In genomic region chr2:178413481-178414260, GRCm38 (mm10) we compare ENCODE assay signal across 8 mouse cellular contexts. TPM values are rescaled to one million over a fixed set of nuclear protein-coding genes. Genes with fewer than 3 reads are reported as not detected.
DNase-seq lines count a peak whose midpoint lies in the region; ATAC-seq and TF ChIP-seq lines count a peak whose summit lies in the region.

No protein-coding gene starts in this region.

- peak; percentile 29; the same call in 1 of the 2 replicates for ATAC-seq in kidney, embryonic 16.5 days (ENCODE audit: low FRiP score, low TSS enrichment)
- ATAC-seq in forebrain, embryonic 14.5 days: peak; percentile 19; the same call in 1 of the 2 replicates
- ATAC-seq in hindbrain, embryonic 14.5 days (ENCODE audit: low FRiP score): peak; percentile 28
- no peak; the same call in 1 of the 2 replicates for ATAC-seq in limb, embryonic 15.5 days (ENCODE audit: insufficient number of reproducible peaks, low FRiP score, low TSS enrichment, low read depth)

- peaks cover 26% of the 10 kb centered on the region; the same call in 1 of the 2 replicates for H3K4me1 ChIP-seq in kidney, embryonic 16.5 days (ENCODE audit: insufficient read depth, low read length)
- no peaks in the 10 kb centered on the region for H3K4me1 ChIP-seq in bone marrow macrophage, adult 2 months (ENCODE audit: control insufficient read depth, insufficient read depth, low read length)
- H3K4me1 ChIP-seq in forebrain, embryonic 14.5 days (ENCODE audit: control insufficient read depth, insufficient read depth, low read length): peaks cover 8% of the 10 kb centered on the region
- peaks cover 16% of the 10 kb centered on the region; the same call in 1 of the 2 replicates for H3K4me1 ChIP-seq in hindbrain, embryonic 14.5 days (replicated peaks; ENCODE audit: control insufficient read depth, insufficient read depth, low read length)
- H3K4me1 ChIP-seq in limb, embryonic 15.5 days: peaks cover 22% of the 10 kb centered on the region

- H3K9ac ChIP-seq in kidney, embryonic 16.5 days (replicated peaks; ENCODE audit: low read length): peak overlapping the region; percentile 72
- H3K9ac ChIP-seq in forebrain, embryonic 14.5 days (ENCODE audit: low read length): peak overlapping the region; percentile 64
- H3K9ac ChIP-seq in hindbrain, embryonic 14.5 days: peak overlapping the region; percentile 68
- peak overlapping the region; percentile 44 for H3K9ac ChIP-seq in limb, embryonic 15.5 days

- 0 out of 2 replicates have a peak, but pooled peaks cover 3% of the 10 kb centered on the region for H3K27me3 ChIP-seq in kidney, embryonic 16.5 days (ENCODE audit: insufficient read depth, low read length)
- peaks cover 10% of the 10 kb centered on the region for H3K27me3 ChIP-seq in forebrain, embryonic 14.5 days (replicated peaks; ENCODE audit: control insufficient read depth, insufficient read depth, low read length)
- no peaks in the 10 kb centered on the region for H3K27me3 ChIP-seq in hindbrain, embryonic 14.5 days (ENCODE audit: control insufficient read depth, insufficient read depth, low read length)
- H3K27me3 ChIP-seq in limb, embryonic 15.5 days: peaks cover 20% of the 10 kb centered on the region

- peak overlapping the region; percentile 58 for H3K4me3 ChIP-seq in kidney, embryonic 16.5 days (ENCODE audit: low read length)
- peak overlapping the region; percentile 65 for H3K4me3 ChIP-seq in bone marrow macrophage, adult 2 months (ENCODE audit: insufficient read depth, low read length)
- H3K4me3 ChIP-seq in forebrain, embryonic 14.5 days (ENCODE audit: low read depth, low read length): peak overlapping the region; percentile 59
- H3K4me3 ChIP-seq in hindbrain, embryonic 14.5 days (replicated peaks; ENCODE audit: low read length): peak overlapping the region; percentile 53
- H3K4me3 ChIP-seq in limb, embryonic 15.5 days: peak overlapping the region; percentile 57

- no peak for TF ChIP-seq POLR2A in bone marrow macrophage, adult 2 months (IDR thresholded peaks at IDR 0.05; ENCODE audit: borderline replicate concordance, low read depth, low read length)

- peak overlapping the region; percentile 93 for H3K4me2 ChIP-seq in kidney, embryonic 16.5 days (replicated peaks; ENCODE audit: low read depth, low read length)
- peak overlapping the region; percentile 98 for H3K4me2 ChIP-seq in forebrain, embryonic 14.5 days (ENCODE audit: low read length)
- H3K4me2 ChIP-seq in hindbrain, embryonic 14.5 days (replicated peaks): peak overlapping the region; percentile 97
- peak overlapping the region; percentile 99 for H3K4me2 ChIP-seq in limb, embryonic 15.5 days

- no peaks in the 10 kb centered on the region for H3K9me3 ChIP-seq in kidney, embryonic 16.5 days (ENCODE audit: low read length)
- no peaks in the 10 kb centered on the region for H3K9me3 ChIP-seq in forebrain, embryonic 14.5 days (replicated peaks; ENCODE audit: control insufficient read depth, low read length)
- no peaks in the 10 kb centered on the region for H3K9me3 ChIP-seq in hindbrain, embryonic 14.5 days (ENCODE audit: control insufficient read depth, low read length)
- H3K9me3 ChIP-seq in limb, embryonic 15.5 days: no peaks in the 10 kb centered on the region

- no peak overlapping the region for H3K27ac ChIP-seq in kidney, embryonic 16.5 days (ENCODE audit: low read length)
- H3K27ac ChIP-seq in bone marrow macrophage, adult 2 months (ENCODE audit: insufficient read depth, low read depth, low read length): no peak overlapping the region
- no peak overlapping the region for H3K27ac ChIP-seq in forebrain, embryonic 14.5 days (ENCODE audit: low read depth, low read length)
- peak overlapping the region; percentile 72 for H3K27ac ChIP-seq in hindbrain, embryonic 14.5 days
- H3K27ac ChIP-seq in limb, embryonic 15.5 days: no peak overlapping the region

- peaks cover 5% of the 10 kb centered on the region; the same call in 1 of the 2 replicates for H3K36me3 ChIP-seq in kidney, embryonic 16.5 days (ENCODE audit: insufficient read depth, low read length)
- H3K36me3 ChIP-seq in forebrain, embryonic 14.5 days (ENCODE audit: control insufficient read depth, insufficient read depth, low read length): no peaks in the 10 kb centered on the region
- 0 out of 2 replicates have a peak, but pooled peaks cover 4% of the 10 kb centered on the region for H3K36me3 ChIP-seq in hindbrain, embryonic 14.5 days (replicated peaks; ENCODE audit: control insufficient read depth, insufficient read depth)
- H3K36me3 ChIP-seq in limb, embryonic 15.5 days: no peaks in the 10 kb centered on the region

- 16% methylated on average over 75 of the region's 75 CpGs for WGBS in kidney, embryonic 16.5 days
- 16% methylated on average over 75 of the region's 75 CpGs for WGBS in forebrain, embryonic 14.5 days
- 13% methylated on average over 75 of the region's 75 CpGs for WGBS in hindbrain, embryonic 14.5 days
- WGBS in limb, embryonic 15.5 days: 15% methylated on average over 75 of the region's 75 CpGs

- no peak for TF ChIP-seq CTCF in bone marrow macrophage, adult 2 months (IDR thresholded peaks at IDR 0.05; ENCODE audit: low read depth, low read length)

- DNase-seq in kidney, postnatal 14 days: no peak
- no peak for DNase-seq in forebrain, embryonic 14.5 days (ENCODE audit: low spot score)
- DNase-seq in hindbrain, embryonic 14.5 days (ENCODE audit: low spot score): no peak
- DNase-seq in right cerebral cortex, postnatal 4 days: peak; percentile 37
- DNase-seq in spleen, adult 12 weeks (ENCODE audit: low spot score): no peak

RNA-seq across cellular contexts. Expression of gene Ppp1r3d, which starts 0.6 kb away (rescaled TPM):
- 2.9 and 3.0 TPM in 2 replicates for polyA plus RNA-seq in kidney, embryonic 16.5 days (2015; fragmentation: Nextera tagmentation; extraction: Ambion mirVana)
- polyA plus RNA-seq in bone marrow macrophage, adult 2 months (2012; ENCODE audit: insufficient read depth, insufficient read length, missing spikeins): 1.9 and 2.2 TPM in 2 replicates
- polyA plus RNA-seq in forebrain, embryonic 14.5 days (2014; fragmentation: Nextera tagmentation; extraction: Ambion mirVana): 1.1 and 1.8 TPM in 2 replicates
- polyA plus RNA-seq in hindbrain, embryonic 14.5 days (2014; fragmentation: Nextera tagmentation; extraction: Ambion mirVana): 5.0 and 7.0 TPM in 2 replicates
- polyA plus RNA-seq in limb, embryonic 15.5 days (2015; fragmentation: Nextera tagmentation; extraction: Ambion mirVana): 4.1 and 5.7 TPM in 2 replicates

RNA-seq across cellular contexts. Expression of gene Fam217b, which starts 0.7 kb away (rescaled TPM):
- polyA plus RNA-seq in kidney, embryonic 16.5 days (2015; fragmentation: Nextera tagmentation; extraction: Ambion mirVana): 5.3 and 5.6 TPM in 2 replicates
- polyA plus RNA-seq in bone marrow macrophage, adult 2 months (2012; ENCODE audit: insufficient read depth, insufficient read length, missing spikeins): 4.8 and 5.1 TPM in 2 replicates
- 3.9 and 4.3 TPM in 2 replicates for polyA plus RNA-seq in forebrain, embryonic 14.5 days (2014; fragmentation: Nextera tagmentation; extraction: Ambion mirVana)
- polyA plus RNA-seq in hindbrain, embryonic 14.5 days (2014; fragmentation: Nextera tagmentation; extraction: Ambion mirVana): 15.1 and 17.1 TPM in 2 replicates
- polyA plus RNA-seq in limb, embryonic 15.5 days (2015; fragmentation: Nextera tagmentation; extraction: Ambion mirVana): 3.9 and 4.4 TPM in 2 replicates

RNA-seq across cellular contexts. Expression of gene Sycp2, which starts 6.2 kb away (rescaled TPM):
- polyA plus RNA-seq in kidney, embryonic 16.5 days (2015; fragmentation: Nextera tagmentation; extraction: Ambion mirVana): 0.04 TPM in 1 of 2 replicates, not detected in the other
- 0.21 TPM in 1 of 2 replicates, not detected in the other for polyA plus RNA-seq in bone marrow macrophage, adult 2 months (2012; ENCODE audit: insufficient read depth, insufficient read length, missing spikeins)
- polyA plus RNA-seq in forebrain, embryonic 14.5 days (2014; fragmentation: Nextera tagmentation; extraction: Ambion mirVana): 0.09 and 0.14 TPM in 2 replicates
- polyA plus RNA-seq in hindbrain, embryonic 14.5 days (2014; fragmentation: Nextera tagmentation; extraction: Ambion mirVana): 0.31 and 0.41 TPM in 2 replicates
- 0.06 and 0.08 TPM in 2 replicates for polyA plus RNA-seq in limb, embryonic 15.5 days (2015; fragmentation: Nextera tagmentation; extraction: Ambion mirVana)

RNA-seq across cellular contexts. Expression of gene Cdh26, which starts 16.7 kb away (rescaled TPM):
- 0.52 and 0.68 TPM in 2 replicates for polyA plus RNA-seq in kidney, embryonic 16.5 days (2015; fragmentation: Nextera tagmentation; extraction: Ambion mirVana)
- not detected in 2 replicates for polyA plus RNA-seq in bone marrow macrophage, adult 2 months (2012; ENCODE audit: insufficient read depth, insufficient read length, missing spikeins)
- 0.11 and 0.47 TPM in 2 replicates for polyA plus RNA-seq in forebrain, embryonic 14.5 days (2014; fragmentation: Nextera tagmentation; extraction: Ambion mirVana)
- polyA plus RNA-seq in hindbrain, embryonic 14.5 days (2014; fragmentation: Nextera tagmentation; extraction: Ambion mirVana): 0.16 and 0.21 TPM in 2 replicates
- 0.35 and 0.44 TPM in 2 replicates for polyA plus RNA-seq in limb, embryonic 15.5 days (2015; fragmentation: Nextera tagmentation; extraction: Ambion mirVana)
